Mouse (Mus musculus) erythroblast, embryonic 14.5 days (primary cell): ENCODE data around the gene Tbx6. TPM values are rescaled to one million over a fixed set of nuclear protein-coding genes. Genes with fewer than 3 reads are reported as not detected.
"Not testable (repeated sequence)": the region's sequence is repeated elsewhere in the genome, so short reads cannot be mapped to it uniquely, and the experiment has no call there.

Experiments used
- H3K27me3 ChIP-seq: 2 replicates; pipeline ENCODE4 v1.6.1; 2012; ENCODE audit warnings: inconsistent platforms; ENCODE audit not compliant: control insufficient read depth
- H3K36me3 ChIP-seq: 2 replicates; pipeline ENCODE4 v1.6.1; 2012; ENCODE audit warnings: mild to moderate bottlenecking, inconsistent platforms; ENCODE audit not compliant: control insufficient read depth
- H3K4me1 ChIP-seq: 2 replicates; pipeline ENCODE4 v1.6.1; 2012; ENCODE audit warnings: inconsistent platforms; ENCODE audit not compliant: control insufficient read depth
- H3K4me3 ChIP-seq: replicated peaks from 2 replicates; pipeline ENCODE3; 2012; ENCODE audit warnings: moderate library complexity, mild to moderate bottlenecking, inconsistent platforms
- H3K9me3 ChIP-seq: 2 replicates; pipeline ENCODE4 v1.6.1; 2012; ENCODE audit warnings: low read length, inconsistent platforms, mixed read lengths; ENCODE audit not compliant: control insufficient read depth
- GATA1 ChIP-seq: IDR thresholded peaks from 2 replicates; pipeline ENCODE4 v1.6.1; 2012; ENCODE audit warnings: low read length, inconsistent platforms, mixed read lengths
- TAL1 ChIP-seq: IDR thresholded peaks from 3 replicates; pipeline ENCODE4 v1.6.1; 2012; ENCODE audit warnings: low read length, inconsistent platforms, mixed read lengths
- polyA plus RNA-seq: library from polyadenylated mRNA; stranded (reverse); fragments of >175 nt; gene quantifications from 2 replicates; pipeline ENCODE4 v1.2.3, GENCODE M21; 2012

Tbx6 gene
- polyA plus RNA-seq, 1 experiment = 3.6 TPM

DNA sequence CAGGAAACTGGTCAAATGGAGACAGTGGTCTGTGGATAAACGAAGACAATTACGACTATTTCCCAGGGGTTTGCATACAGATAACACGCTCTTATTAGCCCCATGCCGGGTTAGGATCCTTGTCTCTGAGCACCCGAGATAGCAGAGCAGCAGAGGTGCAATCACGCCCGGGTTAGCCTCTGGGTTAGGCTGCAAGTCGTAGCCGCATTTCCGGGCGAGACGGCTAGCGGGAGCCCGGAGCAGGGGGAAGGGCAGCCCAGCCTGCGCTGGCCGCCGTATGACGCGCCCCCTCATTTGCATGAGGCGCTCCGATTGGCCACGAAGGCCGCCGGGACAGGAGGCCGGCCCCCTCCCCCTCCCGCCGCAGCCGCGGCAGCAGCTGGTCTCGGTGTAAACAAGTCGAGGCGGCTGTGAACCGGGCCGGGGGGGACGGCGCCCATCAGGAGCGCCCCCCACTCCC lies 4.7 kb upstream of the Tbx6 start, which contains the start of gene Ypel3:
Ypel3 (plus strand) TSS at position 358 of the 460 bp plus-strand sequence.
- Histone ChIP-seq H3K9me3 (no peaks in the 10 kb centered on the region), H3K36me3 (peaks cover 67% of the 10 kb centered on the region), H3K27me3 (no peaks in the 10 kb centered on the region), H3K4me3 (peak within 1 kb of the TSS; percentile 91), H3K4me1 (peaks cover 69% of the 10 kb centered on the region)
- no peak for TF ChIP-seq TAL1
- no peak for TF ChIP-seq GATA1

DNA sequence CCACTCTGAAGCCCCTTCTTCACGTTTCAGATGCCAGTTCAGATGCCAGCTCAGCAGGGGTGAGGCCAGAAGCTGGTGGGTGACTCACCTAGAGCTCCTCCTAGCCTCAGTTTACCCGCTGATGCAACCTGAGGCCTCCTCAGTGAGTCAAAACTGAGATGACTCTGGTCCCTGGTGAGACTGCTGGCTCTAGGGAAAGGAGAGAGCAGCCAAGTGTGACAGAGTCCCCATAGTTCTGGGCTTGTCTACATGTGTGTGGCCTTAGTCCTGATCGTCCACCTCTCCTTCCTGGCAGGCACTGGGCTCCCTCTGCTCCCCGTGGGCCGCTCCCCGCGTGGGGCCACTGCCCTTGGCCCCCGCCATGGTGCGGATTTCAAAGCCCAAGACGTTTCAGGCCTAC lies 3.8 kb upstream of the Tbx6 start:
- TF ChIP-seq TAL1 (no peak), GATA1 (no peak)
- Histone ChIP-seq H3K9me3 (no peaks in the 10 kb centered on the region), H3K36me3 (peaks cover 75% of the 10 kb centered on the region)

DNA sequence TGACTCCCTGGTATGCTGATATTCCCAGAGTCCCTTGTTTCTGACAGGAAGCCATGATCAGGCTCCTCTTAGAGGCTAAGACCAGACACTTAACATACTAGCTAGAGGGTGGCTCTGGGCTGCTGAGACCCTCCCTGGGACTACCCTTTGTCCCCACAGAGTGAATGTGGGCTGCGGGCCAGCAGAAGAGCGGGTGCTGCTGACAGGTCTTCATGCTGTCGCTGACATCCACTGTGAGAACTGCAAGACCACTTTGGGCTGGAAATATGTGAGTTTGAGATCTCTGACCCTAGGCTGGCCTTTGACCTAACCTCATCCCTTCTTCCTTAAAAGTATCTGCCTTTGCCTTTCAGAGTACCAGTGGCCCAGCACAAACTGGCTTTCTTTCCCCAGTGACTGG lies 3.1 kb upstream of the Tbx6 start:
- Histone ChIP-seq H3K9me3 (no peaks in the 10 kb centered on the region), H3K4me1 (peaks cover 76% of the 10 kb centered on the region), H3K36me3 (peaks cover 82% of the 10 kb centered on the region), H3K4me3 (peak overlapping the region; percentile 91), H3K27me3 (no peaks in the 10 kb centered on the region)
- TF ChIP-seq GATA1 = no peak
- no peak for TF ChIP-seq TAL1

More for the DNA sequence above, 3.8 kb upstream of the Tbx6 start:
- Histone ChIP-seq H3K27me3 (no peaks in the 10 kb centered on the region), H3K4me3 (peak overlapping the region; percentile 91), H3K4me1 (peaks cover 73% of the 10 kb centered on the region)

DNA sequence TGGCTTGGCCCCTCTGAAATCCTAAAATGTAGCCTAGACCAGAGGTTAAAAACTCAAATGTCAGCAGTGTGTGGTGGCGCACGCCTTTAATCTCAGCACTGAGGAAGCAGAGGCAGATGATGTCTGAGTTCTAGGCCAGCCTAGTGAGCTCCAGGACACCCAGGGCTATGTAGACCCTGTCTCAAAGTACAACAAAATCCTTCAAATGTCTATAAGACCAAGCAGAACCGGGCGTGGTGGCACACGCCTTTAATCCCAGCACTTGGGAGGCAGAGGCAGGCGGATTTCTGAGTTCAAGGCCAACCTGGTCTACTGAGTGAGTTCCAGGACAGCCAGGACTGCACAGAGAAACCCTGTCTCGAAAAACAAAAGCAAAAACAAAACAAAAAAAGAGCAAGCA lies 2.2 kb upstream of the Tbx6 start:
- H3K36me3 ChIP-seq = peaks cover 84% of the 10 kb centered on the region
- not testable (repeated sequence) for H3K27me3 ChIP-seq, H3K9me3 ChIP-seq, H3K4me3 ChIP-seq
- H3K4me1 ChIP-seq = peaks cover 76% of the 10 kb centered on the region

DNA sequence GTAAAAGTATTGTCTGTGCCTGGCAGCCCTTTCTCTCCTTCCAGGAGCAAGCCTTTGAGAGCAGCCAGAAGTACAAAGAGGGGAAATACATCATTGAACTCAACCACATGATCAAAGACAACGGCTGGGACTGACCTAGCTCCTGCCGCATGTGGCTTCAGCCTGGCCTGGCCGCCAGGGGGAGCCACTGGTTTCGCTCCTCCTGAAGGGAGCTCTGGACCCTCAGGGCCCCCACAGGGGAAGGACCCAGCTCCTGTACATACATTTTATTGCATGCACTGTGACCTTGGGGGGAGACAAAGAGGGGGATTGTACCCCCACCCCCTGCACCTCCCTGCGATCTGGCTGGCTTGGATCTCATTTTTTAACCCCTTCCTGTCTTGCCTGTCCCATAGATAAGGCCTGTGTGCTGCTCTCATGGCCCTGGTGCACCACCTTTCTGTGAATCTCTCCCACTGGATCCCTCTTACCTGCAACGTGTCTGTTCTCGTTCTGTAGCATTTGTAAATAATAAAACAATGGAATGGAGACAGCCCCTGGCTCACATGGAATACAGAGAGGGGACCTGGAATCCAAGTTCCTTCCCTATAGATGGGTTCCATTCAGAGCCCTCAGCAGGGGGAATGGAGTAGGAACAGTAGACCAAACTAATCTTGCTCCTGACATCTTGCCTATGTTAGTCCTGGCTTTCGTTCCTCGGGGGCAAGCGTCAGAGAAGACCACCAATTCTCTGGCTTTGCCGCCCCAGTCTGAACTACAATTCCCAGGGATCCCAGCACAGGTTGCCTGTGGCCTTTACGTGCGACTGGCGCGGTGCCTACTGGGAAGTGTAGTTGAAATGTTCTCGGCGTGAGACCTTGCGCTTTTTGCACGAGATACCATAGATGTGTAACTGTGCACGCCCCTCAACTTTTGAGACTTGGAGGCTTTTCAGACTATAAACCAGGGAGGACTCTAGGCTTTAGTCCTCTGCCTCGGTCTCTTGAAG lies 1.0 kb upstream of the Tbx6 start:
- Histone ChIP-seq H3K36me3 (peaks cover 85% of the 10 kb centered on the region), H3K4me3 (peak overlapping the region; percentile 62), H3K9me3 (no peaks in the 10 kb centered on the region), H3K27me3 (no peaks in the 10 kb centered on the region), H3K4me1 (peaks cover 70% of the 10 kb centered on the region)
- TF ChIP-seq TAL1 = no peak
- peak; percentile 73 for TF ChIP-seq GATA1

DNA sequence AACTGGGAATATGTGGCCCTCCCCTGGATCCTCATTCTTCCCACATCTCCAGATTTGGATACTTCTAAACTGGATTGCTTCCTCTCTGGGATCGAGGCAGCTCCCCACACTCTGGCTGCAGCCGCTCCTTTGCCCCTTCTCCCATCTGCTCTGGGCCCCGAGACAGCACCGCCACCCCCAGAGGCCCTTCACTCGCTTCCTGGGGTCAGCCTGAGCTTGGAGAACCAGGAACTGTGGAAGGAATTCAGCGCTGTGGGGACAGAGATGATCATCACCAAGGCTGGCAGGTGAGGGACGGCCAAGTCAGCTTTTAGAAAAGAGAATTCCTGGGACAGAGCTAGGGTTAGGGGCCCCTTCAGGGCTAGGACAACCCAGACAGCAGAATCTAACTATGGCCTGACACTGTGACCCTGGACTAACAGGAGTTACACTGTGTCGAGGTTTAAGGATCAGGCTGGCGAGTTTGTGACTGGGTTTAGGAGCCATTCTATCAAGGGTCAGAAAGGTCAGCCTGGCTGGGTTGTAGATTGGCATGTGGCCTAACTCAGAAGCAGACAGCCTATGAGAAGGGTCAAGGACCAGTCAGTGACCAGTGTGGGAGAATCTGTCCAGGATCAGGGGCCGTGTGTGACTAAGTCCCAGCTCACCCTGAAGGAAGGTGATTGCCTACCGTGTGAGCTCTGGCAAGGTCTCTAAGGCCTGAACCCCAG lies 533 bp downstream of the Tbx6 start:
- Histone ChIP-seq H3K36me3 (peaks cover 90% of the 10 kb centered on the region), H3K4me1 (peaks cover 56% of the 10 kb centered on the region), H3K4me3 (no peak overlapping the region), H3K9me3 (no peaks in the 10 kb centered on the region), H3K27me3 (no peaks in the 10 kb centered on the region)
- no peak; the same call in 1 of the 2 replicates for TF ChIP-seq GATA1
- TF ChIP-seq TAL1 = no peak

DNA sequence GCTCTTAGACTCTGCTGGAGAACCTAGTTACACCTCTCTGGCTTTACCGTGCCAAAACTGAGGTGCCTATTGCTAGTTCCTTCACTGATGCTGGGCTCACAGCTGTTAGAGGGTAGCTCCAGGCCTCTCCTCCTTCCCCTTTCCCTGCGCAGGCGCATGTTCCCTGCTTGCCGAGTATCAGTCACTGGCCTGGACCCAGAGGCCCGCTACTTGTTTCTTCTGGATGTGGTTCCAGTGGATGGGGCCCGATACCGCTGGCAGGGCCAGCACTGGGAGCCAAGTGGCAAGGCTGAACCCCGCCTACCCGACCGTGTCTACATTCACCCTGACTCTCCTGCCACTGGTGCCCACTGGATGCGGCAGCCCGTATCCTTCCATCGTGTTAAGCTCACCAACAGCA lies 1.4 kb downstream of the Tbx6 start:
- Histone ChIP-seq H3K4me1 (peaks cover 49% of the 10 kb centered on the region), H3K9me3 (no peaks in the 10 kb centered on the region), H3K36me3 (peaks cover 94% of the 10 kb centered on the region), H3K27me3 (no peaks in the 10 kb centered on the region), H3K4me3 (no peak overlapping the region)
- no peak for TF ChIP-seq GATA1
- TF ChIP-seq TAL1 = no peak

DNA sequence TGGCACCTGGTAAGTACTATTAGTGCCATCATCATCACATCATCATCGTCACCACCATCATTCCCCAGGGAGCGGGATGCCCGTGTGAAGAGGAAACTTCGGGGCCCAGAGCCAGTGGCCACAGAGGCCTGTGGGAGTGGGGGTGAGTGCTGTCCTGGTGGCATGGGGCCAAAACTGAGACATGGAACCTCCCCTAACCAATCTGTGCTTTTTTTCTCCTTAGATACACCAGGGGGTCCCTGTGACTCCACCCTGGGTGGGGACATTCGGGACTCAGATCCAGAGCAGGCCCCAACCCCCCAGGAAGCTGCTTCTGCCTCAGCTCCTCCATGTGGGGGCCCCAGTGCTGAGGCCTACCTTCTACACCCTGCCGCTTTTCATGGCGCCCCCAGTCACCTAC lies 3.2 kb downstream of the Tbx6 start:
- H3K4me1 ChIP-seq = peaks cover 36% of the 10 kb centered on the region
- no peaks in the 10 kb centered on the region for H3K27me3 ChIP-seq
- no peak overlapping the region for H3K4me3 ChIP-seq
- no peaks in the 10 kb centered on the region for H3K9me3 ChIP-seq
- TF ChIP-seq GATA1 = no peak
- no peak for TF ChIP-seq TAL1
- peaks cover 94% of the 10 kb centered on the region for H3K36me3 ChIP-seq

DNA sequence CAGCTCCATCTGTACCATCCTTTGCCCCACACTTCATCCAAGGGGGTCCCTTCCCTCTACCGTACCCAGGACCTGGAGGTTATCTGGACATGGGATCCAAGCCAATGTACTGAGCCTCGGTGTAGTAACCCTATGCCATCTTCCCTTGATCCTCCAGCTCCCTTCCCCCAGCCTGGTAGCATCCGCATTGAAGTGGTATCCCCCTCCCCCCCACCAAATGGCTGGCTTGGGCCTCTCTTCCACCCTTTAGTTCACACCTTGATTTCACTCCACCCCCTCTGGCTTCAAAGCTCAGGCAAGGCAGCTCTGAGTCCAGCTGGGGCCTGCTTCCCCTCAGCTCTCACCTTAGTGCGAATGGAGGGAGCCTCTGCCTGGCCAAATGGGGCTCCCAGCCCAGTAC lies 3.8 kb downstream of the Tbx6 start:
- peaks cover 94% of the 10 kb centered on the region for H3K36me3 ChIP-seq
- TF ChIP-seq GATA1 (no peak), TAL1 (no peak)
- H3K4me3 ChIP-seq = no peak overlapping the region
- H3K9me3 ChIP-seq = no peaks in the 10 kb centered on the region
- no peaks in the 10 kb centered on the region for H3K27me3 ChIP-seq
- peaks cover 32% of the 10 kb centered on the region for H3K4me1 ChIP-seq
